Mouse (Mus musculus): ENCODE data around the gene Acox3. TPM values are rescaled to one million over a fixed set of nuclear protein-coding genes. Genes with fewer than 3 reads are reported as not detected.

The Acox3 gene
- total RNA-seq, 1 experiment, result 7.2 TPM

GRCm38 (mm10) chr5:35601526-35601925, 18.7 kb downstream of the Acox3 start:
- H3K4me3 ChIP-seq (ENCODE audit: insufficient read depth in 1 of 2, low read depth in 1 of 2, low read length in 2 of 2, poor library complexity in 1 of 2, severe bottlenecking in 1 of 2), result no peak overlapping the region
- H3K27ac ChIP-seq (ENCODE audit: insufficient read depth, low read depth, low read length, poor library complexity, severe bottlenecking), result no peak overlapping the region
- no peak for DNase-seq (ENCODE audit: low read depth, low spot score)
- no peak overlapping the region for H3K9ac ChIP-seq (ENCODE audit: insufficient read depth, low read depth, low read length, poor library complexity, severe bottlenecking)
- TF ChIP-seq CHD2 (IDR thresholded peaks at IDR 0.05; ENCODE audit: low read depth, low read length) (no peak), ZNF384 (IDR thresholded peaks at IDR 0.05; ENCODE audit: low read depth, low read length) (no peak), MAFK (IDR thresholded peaks at IDR 0.05; ENCODE audit: insufficient read depth, low read depth, low read length) (no peak), ZC3H11A (IDR thresholded peaks at IDR 0.05; ENCODE audit: borderline replicate concordance, low read depth, low read length) (no peak), HCFC1 (IDR thresholded peaks at IDR 0.05; ENCODE audit: borderline replicate concordance, insufficient read depth, low read length) (no peak)
- H3K36me3 ChIP-seq (ENCODE audit: control insufficient read depth, insufficient read depth, low read length, poor library complexity, severe bottlenecking), result peaks cover 3% of the 10 kb centered on the region; the same call in 1 of the 2 replicates
- no peaks in the 10 kb centered on the region for H3K9me3 ChIP-seq (ENCODE audit: control insufficient read depth, insufficient read depth, low read depth, low read length)
- in situ Hi-C loops (cut with MboI; ENCODE audit: low sequenced_read_pairs in 2 of 2, unreplicated experiment in 2 of 2), result no loop called here
- peaks cover 0 to 2% of the 10 kb centered on the region in 2 experiments; a peak in 1 of 4 replicates for H3K4me1 ChIP-seq (ENCODE audit: control insufficient read depth in 2 of 2, insufficient read depth in 2 of 2, low read length in 2 of 2, poor library complexity in 1 of 2)

DNA sequence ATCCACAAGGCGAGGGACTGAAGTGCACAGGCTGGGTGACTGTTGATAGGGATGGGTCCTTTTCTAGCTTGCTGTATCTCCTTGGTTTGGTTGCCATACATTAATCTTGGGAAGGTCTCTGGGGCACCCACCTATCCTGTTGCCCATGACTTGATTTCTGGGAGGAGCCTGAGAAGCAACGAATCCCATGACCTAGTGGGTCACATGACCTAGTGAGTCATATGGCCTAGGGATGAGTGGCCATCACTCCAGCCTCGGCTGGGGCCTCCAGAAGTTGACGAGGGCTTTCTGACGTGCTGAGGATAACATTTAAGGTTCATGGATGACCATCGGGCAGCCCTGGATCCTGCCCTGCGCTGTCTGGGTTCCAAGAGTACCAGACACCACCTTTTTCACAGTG, 22.5 kb downstream of the Acox3 start:
- TF ChIP-seq ZNF384 (IDR thresholded peaks at IDR 0.05; ENCODE audit: low read depth, low read length), result no peak
- Histone ChIP-seq H3K4me3 (ENCODE audit: insufficient read depth in 1 of 2, low read depth in 1 of 2, low read length in 2 of 2, poor library complexity in 1 of 2, severe bottlenecking in 1 of 2) (no peak overlapping the region), H3K36me3 (ENCODE audit: control insufficient read depth, insufficient read depth, low read length, poor library complexity, severe bottlenecking) (no peaks in the 10 kb centered on the region), H3K9ac (ENCODE audit: insufficient read depth, low read depth, low read length, poor library complexity, severe bottlenecking) (no peak overlapping the region), H3K27ac (ENCODE audit: insufficient read depth, low read depth, low read length, poor library complexity, severe bottlenecking) (no peak overlapping the region), H3K4me1 (ENCODE audit: control insufficient read depth in 2 of 2, insufficient read depth in 2 of 2, low read length in 2 of 2, poor library complexity in 1 of 2) (peaks cover 0 to 4% of the 10 kb centered on the region in 2 experiments; a peak in 1 of 4 replicates), H3K9me3 (ENCODE audit: control insufficient read depth, insufficient read depth, low read depth, low read length) (no peaks in the 10 kb centered on the region)
- in situ Hi-C loops (cut with MboI; ENCODE audit: low sequenced_read_pairs in 2 of 2, unreplicated experiment in 2 of 2), result no loop called here
- DNase-seq (ENCODE audit: low read depth, low spot score), result no peak

GRCm38 (mm10) chr5:35606800-35607199, 24.0 kb downstream of the Acox3 start:
- in situ Hi-C loops (cut with MboI; ENCODE audit: low sequenced_read_pairs in 2 of 2, unreplicated experiment in 2 of 2), result no loop called here
- no peak overlapping the region for H3K4me3 ChIP-seq (ENCODE audit: insufficient read depth in 1 of 2, low read depth in 1 of 2, low read length in 2 of 2, poor library complexity in 1 of 2, severe bottlenecking in 1 of 2)
- TF ChIP-seq HCFC1 (IDR thresholded peaks at IDR 0.05; ENCODE audit: borderline replicate concordance, insufficient read depth, low read length), result no peak
- no peak for TF ChIP-seq ZNF384 (IDR thresholded peaks at IDR 0.05; ENCODE audit: low read depth, low read length)
- no peak for TF ChIP-seq MAFK (IDR thresholded peaks at IDR 0.05; ENCODE audit: insufficient read depth, low read depth, low read length)
- no peak for TF ChIP-seq CHD2 (IDR thresholded peaks at IDR 0.05; ENCODE audit: low read depth, low read length)
- no peak for TF ChIP-seq ZC3H11A (IDR thresholded peaks at IDR 0.05; ENCODE audit: borderline replicate concordance, low read depth, low read length)
- no peaks in the 10 kb centered on the region for H3K9me3 ChIP-seq (ENCODE audit: control insufficient read depth, insufficient read depth, low read depth, low read length)
- no peak overlapping the region for H3K9ac ChIP-seq (ENCODE audit: insufficient read depth, low read depth, low read length, poor library complexity, severe bottlenecking)
- no peak overlapping the region; the same call in 1 of the 2 replicates for H3K27ac ChIP-seq (ENCODE audit: insufficient read depth, low read depth, low read length, poor library complexity, severe bottlenecking)
- H3K4me1 ChIP-seq (ENCODE audit: control insufficient read depth in 2 of 2, insufficient read depth in 2 of 2, low read length in 2 of 2, poor library complexity in 1 of 2), result peaks cover 0 to 4% of the 10 kb centered on the region in 2 experiments; a peak in 1 of 4 replicates
- DNase-seq (ENCODE audit: low read depth, low spot score), result no peak
- no peaks in the 10 kb centered on the region for H3K36me3 ChIP-seq (ENCODE audit: control insufficient read depth, insufficient read depth, low read length, poor library complexity, severe bottlenecking)

DNA sequence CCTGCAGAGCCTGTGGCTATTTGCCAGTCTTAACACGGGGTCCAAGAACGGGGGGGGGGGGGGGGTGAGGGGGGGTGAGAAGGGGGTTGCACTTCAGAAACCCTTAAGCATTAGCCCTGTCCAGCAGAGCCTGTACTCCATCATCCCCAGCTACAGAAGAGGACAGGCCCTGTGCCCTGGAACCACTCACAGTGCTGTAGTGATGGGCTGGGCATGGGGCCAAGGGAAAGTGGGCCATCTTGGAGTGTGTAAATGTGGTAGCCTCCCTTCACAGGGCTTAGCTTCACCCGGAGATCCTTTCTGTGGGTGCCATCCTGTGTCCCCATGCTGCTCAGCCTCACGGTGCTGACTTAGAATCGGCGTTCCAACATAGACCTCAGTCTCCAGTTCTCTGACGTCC, 24.9 kb downstream of the Acox3 start:
- H3K27ac ChIP-seq (ENCODE audit: insufficient read depth, low read depth, low read length, poor library complexity, severe bottlenecking), result no peak overlapping the region

GRCm38 (mm10) chr5:35608559-35608958, 25.7 kb downstream of the Acox3 start:
- TF ChIP-seq HCFC1 (IDR thresholded peaks at IDR 0.05; ENCODE audit: borderline replicate concordance, insufficient read depth, low read length) (no peak), CHD2 (IDR thresholded peaks at IDR 0.05; ENCODE audit: low read depth, low read length) (no peak), MAFK (IDR thresholded peaks at IDR 0.05; ENCODE audit: insufficient read depth, low read depth, low read length) (no peak), ZC3H11A (IDR thresholded peaks at IDR 0.05; ENCODE audit: borderline replicate concordance, low read depth, low read length) (no peak), ZNF384 (IDR thresholded peaks at IDR 0.05; ENCODE audit: low read depth, low read length) (no peak)
- Histone ChIP-seq H3K4me1 (ENCODE audit: control insufficient read depth in 2 of 2, insufficient read depth in 2 of 2, low read length in 2 of 2, poor library complexity in 1 of 2) (peaks cover 0 to 4% of the 10 kb centered on the region in 2 experiments; a peak in 1 of 4 replicates), H3K9ac (ENCODE audit: insufficient read depth, low read depth, low read length, poor library complexity, severe bottlenecking) (no peak overlapping the region), H3K9me3 (ENCODE audit: control insufficient read depth, insufficient read depth, low read depth, low read length) (no peaks in the 10 kb centered on the region), H3K4me3 (ENCODE audit: insufficient read depth in 1 of 2, low read depth in 1 of 2, low read length in 2 of 2, poor library complexity in 1 of 2, severe bottlenecking in 1 of 2) (no peak overlapping the region), H3K27ac (ENCODE audit: insufficient read depth, low read depth, low read length, poor library complexity, severe bottlenecking) (no peak overlapping the region), H3K36me3 (ENCODE audit: control insufficient read depth, insufficient read depth, low read length, poor library complexity, severe bottlenecking) (no peaks in the 10 kb centered on the region)
- in situ Hi-C loops (cut with MboI; ENCODE audit: low sequenced_read_pairs in 2 of 2, unreplicated experiment in 2 of 2), result no loop called here
- DNase-seq (ENCODE audit: low read depth, low spot score), result no peak

More for the DNA sequence above, 24.9 kb downstream of the Acox3 start:
- in situ Hi-C loops (cut with MboI; ENCODE audit: low sequenced_read_pairs in 2 of 2, unreplicated experiment in 2 of 2), result no loop called here
- DNase-seq (ENCODE audit: low read depth, low spot score), result no peak
- TF ChIP-seq ZNF384 (IDR thresholded peaks at IDR 0.05; ENCODE audit: low read depth, low read length), result no peak
- TF ChIP-seq MAFK (IDR thresholded peaks at IDR 0.05; ENCODE audit: insufficient read depth, low read depth, low read length), result no peak
- TF ChIP-seq HCFC1 (IDR thresholded peaks at IDR 0.05; ENCODE audit: borderline replicate concordance, insufficient read depth, low read length), result no peak
- TF ChIP-seq ZC3H11A (IDR thresholded peaks at IDR 0.05; ENCODE audit: borderline replicate concordance, low read depth, low read length), result no peak
- no peak for TF ChIP-seq CHD2 (IDR thresholded peaks at IDR 0.05; ENCODE audit: low read depth, low read length)
- no peaks in the 10 kb centered on the region for H3K9me3 ChIP-seq (ENCODE audit: control insufficient read depth, insufficient read depth, low read depth, low read length)
- no peak overlapping the region for H3K4me3 ChIP-seq (ENCODE audit: insufficient read depth in 1 of 2, low read depth in 1 of 2, low read length in 2 of 2, poor library complexity in 1 of 2, severe bottlenecking in 1 of 2)
- H3K4me1 ChIP-seq (ENCODE audit: control insufficient read depth in 2 of 2, insufficient read depth in 2 of 2, low read length in 2 of 2, poor library complexity in 1 of 2), result peaks cover 0 to 4% of the 10 kb centered on the region in 2 experiments; a peak in 1 of 4 replicates
- H3K9ac ChIP-seq (ENCODE audit: insufficient read depth, low read depth, low read length, poor library complexity, severe bottlenecking), result no peak overlapping the region
- H3K36me3 ChIP-seq (ENCODE audit: control insufficient read depth, insufficient read depth, low read length, poor library complexity, severe bottlenecking), result no peaks in the 10 kb centered on the region

Measured in ES-E14 (cell line).